Mouse (Mus musculus) bone marrow, adult 2 months (tissue): ENCODE results near the gene Srrm4.

ENCODE experiments used
- CTCF ChIP-seq: fragments of 200-500 bp; IDR thresholded peaks from 2 replicates; pipeline ENCODE4 v1.5.1; 2011; ENCODE audit warnings: low read length, control low read depth; ENCODE audit not compliant: control insufficient read depth, insufficient read depth
- POLR2A ChIP-seq: fragments of 200-500 bp; IDR thresholded peaks from 2 replicates; pipeline ENCODE4 v1.6.1; 2011; ENCODE audit warnings: low read depth, mild to moderate bottlenecking, control low read depth, low read length, borderline replicate concordance; ENCODE audit not compliant: control insufficient read depth

DNA sequence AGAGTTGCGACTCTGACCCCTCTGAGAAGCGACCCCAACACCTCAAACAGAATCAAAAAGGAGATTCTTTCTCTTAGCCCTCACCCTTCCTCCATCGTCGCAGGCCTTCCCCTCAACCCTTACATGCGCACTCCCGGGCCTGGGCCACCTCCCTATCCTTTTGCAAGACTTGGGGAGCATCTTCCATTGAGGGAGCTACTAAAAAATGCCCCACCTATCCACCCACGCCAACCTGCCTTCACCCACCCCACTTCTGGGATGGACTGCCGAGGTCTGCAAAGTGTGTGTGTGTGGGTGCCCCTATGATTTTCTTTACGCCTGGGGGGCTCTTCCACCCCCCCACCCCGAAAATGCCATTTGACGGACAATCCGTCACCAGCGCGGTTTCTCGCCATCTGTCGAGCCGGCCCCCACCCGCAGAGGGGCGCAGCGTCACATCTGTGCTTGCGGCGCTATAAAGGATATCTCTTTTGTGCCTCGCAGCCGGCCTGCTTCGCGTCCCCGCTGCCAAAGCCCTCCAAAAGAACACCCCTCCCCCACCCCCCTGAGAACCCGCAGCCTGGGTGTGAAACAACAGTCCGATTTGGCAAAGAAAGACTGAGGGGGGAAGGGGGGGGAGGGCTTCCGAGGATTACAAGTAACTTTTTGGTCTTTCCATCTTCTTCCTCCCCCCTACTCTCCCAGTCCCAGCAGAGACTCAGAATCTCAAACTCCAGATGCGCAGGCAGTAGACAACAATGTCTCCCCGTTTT lies 608 bp upstream of the Srrm4 start:
- no peak for TF ChIP-seq CTCF
- no peak for TF ChIP-seq POLR2A
